Mouse (Mus musculus) liver, postnatal 0 days (tissue): ENCODE measurements around the gene Ptk7. TPM values are rescaled to one million over a fixed set of nuclear protein-coding genes. Genes with fewer than 3 reads are reported as not detected.
A peak's percentile ranks its signal among the peaks of the same experiment; 100 is the strongest.

Source experiments
- ATAC-seq: fragments of 200-750 bp; cut with Nextera tagmentation; 2 replicates; pipeline ENCODE4 v1.8.0; 2017; ENCODE audit warnings: mild to moderate bottlenecking, moderate library complexity
- DNase-seq: peaks from one replicate; pipeline ENCODE4 v3.0.0-alpha.2; 2016
- H3K27ac ChIP-seq: fragments of 300-500 bp; sonication (generic); 2 replicates; pipeline ENCODE4 v1.5.1; 2014; ENCODE audit warnings: antibody characterized with exemption, moderate library complexity, mild to moderate bottlenecking, low read depth
- H3K27me3 ChIP-seq: fragments of 300-500 bp; sonication (generic); 2 replicates; pipeline ENCODE4 v1.6.1; 2014; ENCODE audit warnings: low read length, control low read depth, mixed read lengths; ENCODE audit not compliant: insufficient read depth
- H3K36me3 ChIP-seq: fragments of 300-500 bp; sonication (generic); replicated peaks from 2 replicates; pipeline ENCODE4 v1.6.1; 2014; ENCODE audit warnings: mild to moderate bottlenecking, control low read depth, low read length, moderate library complexity, mixed read lengths; ENCODE audit not compliant: insufficient read depth
- H3K4me1 ChIP-seq: fragments of 300-500 bp; sonication (generic); 2 replicates; pipeline ENCODE4 v1.6.1; 2014; ENCODE audit warnings: antibody characterized with exemption, mild to moderate bottlenecking, control low read depth; ENCODE audit not compliant: insufficient read depth
- H3K4me2 ChIP-seq: fragments of 300-500 bp; sonication (generic); 2 replicates; pipeline ENCODE4 v1.6.1; 2014; ENCODE audit warnings: low read depth, mild to moderate bottlenecking, low read length, moderate library complexity, mixed read lengths
- H3K4me3 ChIP-seq: fragments of 300-500 bp; sonication (generic); 2 replicates; pipeline ENCODE4 v1.5.1; 2014; ENCODE audit warnings: low read depth, low read length
- H3K9ac ChIP-seq: fragments of 300-500 bp; sonication (generic); replicated peaks from 2 replicates; pipeline ENCODE4 v1.6.1; 2014; ENCODE audit warnings: mild to moderate bottlenecking, moderate library complexity
- H3K9me3 ChIP-seq: fragments of 300-500 bp; sonication (generic); 2 replicates; pipeline ENCODE4 v1.6.1; 2016; ENCODE audit warnings: mild to moderate bottlenecking, control low read depth, low read length, mixed read lengths
- CTCF ChIP-seq: sonication (generic); IDR thresholded peaks from 2 replicates; pipeline ENCODE4 v1.5.1; 2016; ENCODE audit warnings: antibody characterized with exemption, low read depth
- EP300 ChIP-seq: IDR thresholded peaks from 2 replicates; pipeline ENCODE4 v1.6.1; 2016; ENCODE audit warnings: antibody characterized with exemption, low read depth, mild to moderate bottlenecking
- WGBS: fragments of 180-500 bp; shearing (Covaris S2); extraction: QIAGEN DNeasy Blood & Tissue Kit; methylation state at CpG from one replicate; pipeline ENCODE4 v1.1.7; 2014; ENCODE audit not compliant: insufficient replicate concordance; 5-methylcytosine and 5-hydroxymethylcytosine counted together
- polyA plus RNA-seq: library from polyadenylated mRNA; unstranded; fragments of >200 nt; fragmentation: Nextera tagmentation; extraction: Ambion mirVana; gene quantifications from 2 replicates; pipeline ENCODE4 v1.2.1, GENCODE M21; 2015

Gene Ptk7
- polyA plus RNA-seq, 1 experiment from 2014 or later: 3.5 TPM

DNA sequence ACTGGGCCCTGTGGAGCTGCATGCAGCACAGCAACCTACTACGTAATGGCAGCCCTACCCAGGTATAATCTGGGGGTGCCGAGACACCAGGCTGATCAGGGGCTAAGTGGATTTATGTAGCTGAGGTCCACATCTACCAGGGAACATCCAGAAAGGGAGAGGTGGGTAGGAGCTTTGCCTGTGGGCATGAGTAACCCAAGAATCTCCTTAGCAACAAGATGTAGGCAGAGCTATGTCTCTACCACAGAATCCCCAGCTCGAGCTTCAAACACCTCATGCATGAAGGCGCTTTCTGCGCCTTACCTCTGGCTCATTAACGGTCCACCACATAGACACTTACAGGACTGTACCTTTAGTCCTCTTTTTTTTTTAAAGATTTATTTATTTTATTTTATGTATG lies 34.0 kb downstream of the Ptk7 start:
- ATAC-seq (no peak), DNase-seq (no peak)
- no peaks in the 10 kb centered on the region for H3K36me3 ChIP-seq
- no peak overlapping the region for H3K4me3 ChIP-seq
- H3K9ac ChIP-seq: no peak overlapping the region
- TF ChIP-seq CTCF (no peak), EP300 (no peak)
- WGBS: 86% methylated on average over 6 of the region's 6 CpGs
- no peak overlapping the region for H3K4me2 ChIP-seq
- H3K9me3 ChIP-seq: no peaks in the 10 kb centered on the region
- H3K27me3 ChIP-seq: no peaks in the 10 kb centered on the region
- H3K27ac ChIP-seq: no peak overlapping the region
- no peaks in the 10 kb centered on the region for H3K4me1 ChIP-seq

DNA sequence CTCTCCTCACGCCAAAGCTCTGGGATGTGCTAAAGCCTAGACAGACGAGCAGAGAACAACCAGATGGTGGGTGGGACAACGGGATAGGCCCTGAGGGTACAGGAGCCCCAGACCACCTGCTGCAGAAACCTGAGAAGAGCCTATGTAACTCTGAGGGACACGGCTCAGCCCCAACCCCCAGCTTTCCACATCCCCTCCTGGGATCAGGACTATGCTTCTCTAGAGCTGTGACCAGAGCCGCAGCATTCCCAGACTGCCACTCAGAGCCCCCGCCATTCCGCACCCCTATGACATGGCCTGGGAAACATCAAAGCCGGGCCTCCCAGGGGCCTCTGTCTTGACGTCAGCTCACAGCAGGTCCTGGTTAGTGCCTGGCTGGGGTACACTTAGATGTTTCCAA lies 34.7 kb downstream of the Ptk7 start:
- 75% methylated on average over 9 of the region's 9 CpGs for WGBS
- DNase-seq: no peak
- H3K36me3 ChIP-seq: no peaks in the 10 kb centered on the region
- ATAC-seq: no peak
- H3K4me2 ChIP-seq: no peak overlapping the region
- no peak overlapping the region for H3K27ac ChIP-seq
- no peaks in the 10 kb centered on the region for H3K27me3 ChIP-seq
- no peak overlapping the region for H3K9ac ChIP-seq
- H3K9me3 ChIP-seq: no peaks in the 10 kb centered on the region
- no peak overlapping the region for H3K4me3 ChIP-seq
- no peak for TF ChIP-seq EP300
- TF ChIP-seq CTCF: no peak
- peaks cover 3% of the 10 kb centered on the region for H3K4me1 ChIP-seq

DNA sequence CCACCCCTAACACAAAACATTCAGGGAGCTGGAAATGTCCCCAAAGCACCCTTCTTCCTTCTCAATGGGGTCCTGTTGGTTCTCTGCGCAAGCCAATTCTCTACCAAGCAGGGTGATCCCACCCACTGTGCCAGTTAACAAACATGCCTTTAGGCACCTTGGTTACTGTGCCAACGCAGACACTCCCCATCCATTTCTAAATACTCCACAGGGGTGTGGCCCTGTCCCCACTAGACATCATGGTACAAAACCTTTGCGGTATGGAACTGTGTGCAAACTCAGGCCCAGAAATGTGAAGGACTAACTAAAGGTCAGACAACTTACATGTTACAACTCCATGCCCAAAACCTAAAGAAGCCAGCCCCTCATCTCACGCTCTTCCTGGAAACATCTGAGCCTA lies 36.2 kb downstream of the Ptk7 start:
- TF ChIP-seq EP300: no peak
- TF ChIP-seq CTCF: no peak
- H3K36me3 ChIP-seq: no peaks in the 10 kb centered on the region
- no peaks in the 10 kb centered on the region for H3K27me3 ChIP-seq
- ATAC-seq (no peak), DNase-seq (no peak)
- 86% methylated on average over 4 of the region's 4 CpGs for WGBS
- H3K4me3 ChIP-seq: no peak overlapping the region
- H3K9me3 ChIP-seq: no peaks in the 10 kb centered on the region
- no peak overlapping the region for H3K4me2 ChIP-seq
- no peak overlapping the region for H3K9ac ChIP-seq
- no peak overlapping the region for H3K27ac ChIP-seq
- H3K4me1 ChIP-seq: peaks cover 6% of the 10 kb centered on the region

GRCm38 (mm10) chr17:46591406-46591805 lies 37.9 kb downstream of the Ptk7 start:
- Histone ChIP-seq H3K4me2 (no peak overlapping the region), H3K27me3 (no peaks in the 10 kb centered on the region), H3K9ac (no peak overlapping the region), H3K4me1 (peaks cover 8% of the 10 kb centered on the region), H3K9me3 (no peaks in the 10 kb centered on the region), H3K27ac (no peak overlapping the region), H3K4me3 (no peak overlapping the region), H3K36me3 (no peaks in the 10 kb centered on the region)
- ATAC-seq: no peak
- no peak for TF ChIP-seq CTCF
- no peak for TF ChIP-seq EP300
- 85% methylated on average over 19 of the region's 19 CpGs for WGBS
- DNase-seq: no peak

- peak overlapping the region; percentile 39; the same call in 1 of the 2 replicates for H3K27ac ChIP-seq
- DNase-seq (peak; percentile 53), ATAC-seq (peak; percentile 74)
- no peak overlapping the region for H3K4me3 ChIP-seq
- peaks cover 8% of the 10 kb centered on the region for H3K4me1 ChIP-seq
- 0 out of 2 replicates have a peak, but pooled peaks cover 2% of the 10 kb centered on the region for H3K36me3 ChIP-seq
- H3K27me3 ChIP-seq: no peaks in the 10 kb centered on the region
- no peak for TF ChIP-seq CTCF
- no peak for TF ChIP-seq EP300
- no peaks in the 10 kb centered on the region for H3K9me3 ChIP-seq
- no peak overlapping the region for H3K9ac ChIP-seq
- 55% methylated on average over 7 of the region's 7 CpGs for WGBS
- H3K4me2 ChIP-seq: peak overlapping the region; percentile 36
Measured at GRCm38 (mm10) chr17:46590439-46590838, 38.9 kb downstream of the Ptk7 start.

- WGBS: 79% methylated on average over 16 of the region's 16 CpGs
Measured at GRCm38 (mm10) chr17:46589635-46590314, 39.5 kb downstream of the Ptk7 start.

More at GRCm38 (mm10) chr17:46589635-46590314, 39.5 kb downstream of the Ptk7 start:
- Histone ChIP-seq H3K4me2 (peak overlapping the region; percentile 36), H3K4me3 (no peak overlapping the region), H3K4me1 (peaks cover 8% of the 10 kb centered on the region), H3K27me3 (no peaks in the 10 kb centered on the region), H3K9ac (no peak overlapping the region), H3K36me3 (0 out of 2 replicates have a peak, but pooled peaks cover 2% of the 10 kb centered on the region), H3K27ac (peak overlapping the region; percentile 39; the same call in 1 of the 2 replicates), H3K9me3 (no peaks in the 10 kb centered on the region)
- ATAC-seq (peak; percentile 49), DNase-seq (no peak)
- peak; percentile 12; the same call in 1 of the 2 replicates for TF ChIP-seq CTCF
- TF ChIP-seq EP300: no peak
